Mouse (Mus musculus) brain, adult 2 months (tissue): Measurements from ENCODE around the gene Tacc2.
A peak's percentile ranks its signal among the peaks of the same experiment; 100 is the strongest.

ENCODE experiments used
- DNase-seq: peaks from one replicate; pipeline ENCODE4 v3.0.0; 2011; ENCODE audit warnings: low read depth, low spot score

The Tacc2 gene

GRCm38 (mm10) chr7:130726185-130726584, 148.9 kb downstream of the Tacc2 start:
- peak; percentile 87 for DNase-seq

- DNase-seq, result no peak
These were observed 149.6 kb downstream of the Tacc2 start for GRCm38 (mm10) chr7:130726724-130727422.

- no peak for DNase-seq
These were observed 150.3 kb downstream of the Tacc2 start for GRCm38 (mm10) chr7:130727560-130727959.

- no peak for DNase-seq
These were observed 154.6 kb downstream of the Tacc2 start for GRCm38 (mm10) chr7:130731792-130732191.

GRCm38 (mm10) chr7:130732908-130733307, 155.7 kb downstream of the Tacc2 start:
- peak; percentile 63 for DNase-seq

GRCm38 (mm10) chr7:130733423-130733822, 156.2 kb downstream of the Tacc2 start:
- DNase-seq, result no peak

- no peak for DNase-seq
These were observed 157.1 kb downstream of the Tacc2 start for GRCm38 (mm10) chr7:130734195-130734787.

GRCm38 (mm10) chr7:130741099-130741498, 163.9 kb downstream of the Tacc2 start:
- DNase-seq, result no peak

GRCm38 (mm10) chr7:130743239-130744025, 166.2 kb downstream of the Tacc2 start:
- DNase-seq, result no peak

- DNase-seq, result no peak
These were observed 171.9 kb downstream of the Tacc2 start for GRCm38 (mm10) chr7:130749165-130749564.

- DNase-seq, result peak; percentile 58
These were observed 173.7 kb downstream of the Tacc2 start for GRCm38 (mm10) chr7:130750752-130751490.

- DNase-seq, result no peak
These were observed 174.4 kb downstream of the Tacc2 start for GRCm38 (mm10) chr7:130751678-130752077.

- peak; percentile 89 for DNase-seq
These were observed 177.6 kb downstream of the Tacc2 start for GRCm38 (mm10) chr7:130754790-130755189.

GRCm38 (mm10) chr7:130756343-130756835, 179.2 kb downstream of the Tacc2 start:
- DNase-seq, result no peak

- no peak for DNase-seq
These were observed 180.2 kb downstream of the Tacc2 start for GRCm38 (mm10) chr7:130757326-130757865.

- peak; percentile 91 for DNase-seq
These were observed 185.0 kb downstream of the Tacc2 start for GRCm38 (mm10) chr7:130762071-130762897.

- no peak for DNase-seq
These were observed 186.9 kb downstream of the Tacc2 start for GRCm38 (mm10) chr7:130764160-130764559.

- peak; percentile 39 for DNase-seq
These were observed 189.4 kb downstream of the Tacc2 start for GRCm38 (mm10) chr7:130766411-130767170.

- DNase-seq, result no peak
These were observed 190.9 kb downstream of the Tacc2 start for GRCm38 (mm10) chr7:130768151-130768550.

- DNase-seq, result peak; percentile 91
These were observed 193.5 kb downstream of the Tacc2 start for GRCm38 (mm10) chr7:130770707-130771106.
